Mouse (Mus musculus) left cerebral cortex, postnatal 36 days (tissue): ENCODE results near the gene Stpg2. TPM values are rescaled to one million over a fixed set of nuclear protein-coding genes. Genes with fewer than 3 reads are reported as not detected.
"Not testable (repeated sequence)": the region's sequence is repeated elsewhere in the genome, so short reads cannot be mapped to it uniquely, and the experiment has no call there.

ENCODE experiments used
- DNase-seq, 2 experiments: peaks; one replicate each; pipeline ENCODE4 v3.0.0; 2021 to 2022; ENCODE audit warnings: low spot score in 2 of 2, mixed read lengths in 1 of 2
- intact Hi-C: fragments of 180-260 bp; cut with DNase I; formaldehyde crosslinking; loops from one replicate; pipeline ENCODE4 v1.15.1; 2025
- total RNA-seq, 2 experiments: library from RNA; stranded (reverse); gene quantifications; 2 replicates each; pipeline ENCODE4 v1.2.3; 2021

The Stpg2 gene
- total RNA-seq, 2 experiments from 2014 or later = 0.25 TPM; not detected in 1

DNA sequence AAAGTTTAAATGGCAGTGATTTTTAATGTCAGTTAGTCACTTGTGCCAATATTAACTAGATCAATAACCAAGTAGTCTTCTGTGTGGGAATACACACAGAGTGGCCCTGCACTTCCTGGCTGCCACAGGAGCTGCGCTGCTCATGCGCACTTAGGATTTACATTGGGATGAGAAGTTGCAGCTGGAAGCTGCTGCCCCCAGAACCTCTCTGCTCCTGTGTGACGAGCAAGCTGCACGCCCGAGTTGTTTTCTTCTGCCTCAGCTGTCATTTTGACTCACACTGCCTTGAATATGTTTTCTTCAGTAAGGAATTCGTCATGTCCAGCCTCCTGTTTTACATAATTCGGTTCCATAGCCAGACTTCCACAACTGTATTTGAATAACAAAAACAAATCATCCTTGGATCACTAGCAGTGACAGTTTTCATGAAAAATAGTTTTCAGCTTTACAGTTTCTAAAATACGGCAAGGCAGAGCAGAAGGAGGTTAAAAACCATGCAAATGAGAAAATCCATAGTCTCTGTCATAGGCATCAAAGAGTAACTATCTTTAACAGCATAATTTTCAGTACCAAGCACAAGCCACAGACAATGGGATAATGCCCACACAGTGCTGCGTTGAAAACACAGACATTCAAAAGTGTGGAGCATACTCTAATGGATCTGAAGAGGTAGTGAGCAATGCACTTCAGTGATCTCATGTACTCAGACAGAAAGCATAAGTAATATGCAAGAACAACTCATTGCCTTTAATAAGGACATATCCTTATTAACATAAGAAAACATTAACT lies 191.8 kb downstream of the Stpg2 start:
- peak in 1 of 2 experiments; percentile 11 for DNase-seq
- intact Hi-C loops = no loop called here

DNA sequence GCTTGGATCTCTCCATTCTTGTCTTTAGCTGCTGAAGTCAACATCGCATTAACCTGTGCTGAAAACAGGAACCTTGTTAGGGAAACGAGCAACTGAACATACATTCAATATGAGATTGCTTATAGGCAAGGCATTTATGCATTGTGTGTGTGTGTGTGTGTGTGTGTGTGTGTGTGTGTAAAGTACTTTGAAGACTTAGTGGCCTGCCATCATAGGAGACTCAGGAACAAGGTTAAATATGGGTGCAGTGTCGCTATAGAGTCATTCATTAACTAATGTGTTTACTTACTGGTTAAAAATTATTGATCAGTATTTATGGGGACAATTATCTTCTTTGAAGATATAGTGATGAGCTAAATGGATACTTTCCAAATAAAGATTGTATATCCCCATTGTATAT lies 199.2 kb downstream of the Stpg2 start:
- no peak for DNase-seq
- intact Hi-C loops = no loop called here

DNA sequence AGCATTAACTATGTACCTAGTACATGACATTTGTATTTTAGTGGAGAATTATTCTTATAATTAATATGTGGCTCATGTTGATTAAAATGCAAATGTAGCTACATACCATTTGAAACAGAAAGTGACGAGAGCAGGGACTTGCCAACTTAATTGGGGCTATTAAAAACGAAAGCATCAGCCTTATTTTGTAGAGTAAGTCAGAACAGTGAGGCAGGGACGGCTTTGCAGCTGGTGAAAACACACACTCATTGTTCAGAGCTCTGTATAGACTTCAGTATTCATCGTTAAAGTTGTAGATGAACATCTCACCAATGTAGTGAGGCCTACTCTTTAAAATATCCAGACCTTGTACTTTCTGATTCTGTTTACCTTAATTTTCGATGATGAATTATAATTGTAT lies 213.6 kb downstream of the Stpg2 start:
- intact Hi-C loops = no loop called here
- DNase-seq = no peak

DNA sequence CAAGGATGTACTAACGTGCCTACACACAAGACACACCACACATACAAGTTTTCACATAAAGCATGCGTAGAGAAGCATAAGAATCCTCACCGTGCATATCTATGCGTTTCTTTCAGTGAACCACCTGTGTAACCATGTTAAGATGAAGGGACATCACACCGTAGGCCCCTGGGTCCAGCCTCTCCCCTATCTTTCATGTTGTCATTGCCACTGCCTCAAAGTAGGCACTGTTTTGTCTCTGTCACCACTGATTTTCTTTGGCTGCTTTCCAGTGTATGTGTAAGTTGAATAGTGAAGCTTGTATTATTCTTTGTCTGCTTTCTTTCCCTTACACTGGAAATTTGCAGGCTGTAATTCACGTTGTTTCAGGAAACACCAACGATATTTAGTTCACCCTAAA lies 236.7 kb downstream of the Stpg2 start:
- intact Hi-C loops = no loop called here
- no peak for DNase-seq

DNA sequence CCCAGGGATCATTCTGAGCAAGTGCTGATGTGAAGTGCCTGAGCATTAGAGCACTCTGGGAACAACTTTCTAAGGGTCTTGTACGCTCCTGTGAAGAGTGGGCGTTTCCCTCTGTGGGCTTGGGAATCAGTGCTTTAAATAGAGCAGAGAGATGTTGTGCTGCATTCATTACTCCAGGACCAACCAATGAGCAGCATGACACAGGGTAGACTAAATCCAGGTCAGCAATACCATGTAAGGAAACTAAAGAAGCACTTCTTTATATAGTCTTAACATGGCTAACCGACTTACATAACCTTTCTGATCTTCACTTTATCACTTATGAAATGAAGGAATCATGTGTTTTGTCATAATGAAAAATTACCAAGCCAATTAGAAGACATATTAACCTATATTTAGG lies 290.4 kb downstream of the Stpg2 start:
- no peak for DNase-seq
- intact Hi-C loops = no loop called here

DNA sequence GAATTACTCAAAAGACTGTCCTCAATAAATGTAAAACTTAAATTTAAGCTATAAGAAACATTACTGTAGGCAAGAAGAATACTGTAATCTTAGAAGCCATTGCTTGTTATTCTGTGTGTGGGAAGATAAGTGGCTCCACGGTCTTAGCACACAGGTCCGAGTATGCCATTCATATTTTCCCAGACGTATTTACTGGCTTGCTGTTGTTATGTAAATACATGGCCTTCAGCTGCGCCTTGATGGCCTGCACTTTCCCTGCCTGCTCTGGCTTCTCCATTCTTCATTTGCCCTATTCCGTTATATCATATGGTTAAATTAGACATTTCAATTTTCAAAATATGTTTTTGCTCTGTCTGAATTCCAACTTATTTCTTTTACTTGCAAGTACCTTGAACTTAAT lies 296.7 kb downstream of the Stpg2 start:
- intact Hi-C loops = no loop called here
- no peak for DNase-seq

DNA sequence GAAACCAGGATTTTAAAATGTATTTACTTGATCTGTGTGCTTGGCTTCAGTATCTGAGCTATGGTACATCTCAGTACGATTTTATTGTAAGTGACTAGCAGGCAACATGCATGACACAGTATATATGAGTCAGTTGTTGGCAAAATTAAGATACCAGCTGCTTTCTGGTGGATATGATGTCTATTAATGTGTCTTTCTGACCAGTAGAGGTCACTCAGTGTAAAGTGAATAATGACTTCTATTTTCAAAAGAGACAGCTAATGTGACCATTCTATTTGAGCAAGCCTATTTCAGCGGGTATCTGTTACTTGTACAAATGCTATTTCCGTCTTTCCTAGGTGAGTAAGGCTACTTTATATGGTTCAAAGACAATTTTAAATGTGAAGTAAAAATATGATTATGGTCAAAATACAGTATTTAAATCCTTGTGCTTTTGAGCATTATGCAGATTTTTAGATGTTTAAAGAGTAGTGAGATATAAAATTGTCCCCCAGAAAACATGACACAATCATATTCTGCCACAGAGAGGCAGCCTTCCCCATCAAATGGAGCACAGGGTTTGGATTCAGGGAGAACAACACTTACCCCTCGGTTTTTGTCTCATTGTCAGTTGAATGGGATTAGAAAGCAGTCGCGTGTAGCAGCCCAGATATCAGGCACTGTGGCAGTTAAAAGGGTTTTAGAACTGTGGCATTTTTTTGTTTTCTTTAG lies 303.9 kb downstream of the Stpg2 start:
- peak in 1 of 2 experiments; percentile 5 for DNase-seq
- intact Hi-C loops = no loop called here

DNA sequence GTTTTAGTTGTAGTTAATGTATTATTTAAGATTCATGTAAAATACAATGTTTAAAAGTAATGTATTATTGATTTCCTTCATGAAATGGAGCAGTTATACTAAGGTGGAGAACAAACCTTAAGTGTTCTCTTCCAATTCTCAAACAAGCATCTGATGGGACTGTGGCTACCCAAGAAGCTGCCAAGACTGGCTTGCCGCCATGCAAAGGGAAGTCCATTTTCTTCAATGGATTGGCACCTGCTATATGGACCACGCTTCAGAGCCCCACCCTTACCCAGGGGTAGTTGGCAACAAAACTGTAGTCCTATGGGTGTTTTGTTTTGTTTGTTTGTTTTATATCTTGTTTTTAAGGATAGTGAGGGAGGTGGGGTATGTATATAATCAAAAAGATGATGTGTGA lies 373.0 kb downstream of the Stpg2 start:
- intact Hi-C loops = no loop called here
- DNase-seq = no peak

DNA sequence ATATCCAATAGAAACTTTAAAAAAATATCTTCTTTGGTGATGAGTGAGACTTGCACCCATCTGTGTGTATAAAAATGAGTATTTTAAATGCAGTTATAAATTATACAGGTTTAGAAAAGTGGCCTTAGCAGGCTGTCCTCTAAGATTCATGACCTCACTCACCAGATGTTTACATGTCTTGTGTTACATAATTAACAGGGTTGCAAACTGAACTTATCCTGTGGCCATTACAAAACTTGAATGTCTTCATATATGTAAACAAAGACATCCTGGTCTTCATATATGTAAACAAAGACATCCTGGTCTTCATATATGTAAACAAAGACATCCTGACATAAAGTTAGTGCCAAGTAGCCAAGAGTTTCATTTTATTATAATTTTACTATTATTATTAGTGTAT lies 375.8 kb downstream of the Stpg2 start:
- no peak for DNase-seq
- intact Hi-C loops = no loop called here

DNA sequence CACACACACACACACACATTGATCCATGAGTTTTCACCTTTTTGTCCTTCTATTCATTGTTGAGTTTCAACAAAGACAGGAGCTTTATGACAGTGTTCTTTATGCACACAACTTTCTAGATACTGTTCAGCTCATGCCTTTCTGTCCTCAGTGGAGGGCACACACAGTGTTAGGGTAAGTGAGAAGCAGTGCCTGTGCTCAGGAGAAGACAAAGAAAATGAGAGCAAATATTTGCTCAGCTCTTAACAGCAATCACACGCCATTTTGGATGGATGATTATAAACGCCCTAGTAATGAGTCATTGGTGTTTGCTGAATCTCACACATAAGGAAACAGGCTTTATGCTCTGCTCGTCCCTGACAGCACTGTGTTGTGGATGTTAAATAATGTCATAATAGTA lies 394.0 kb downstream of the Stpg2 start:
- no peak for DNase-seq
- intact Hi-C loops = no loop called here

DNA sequence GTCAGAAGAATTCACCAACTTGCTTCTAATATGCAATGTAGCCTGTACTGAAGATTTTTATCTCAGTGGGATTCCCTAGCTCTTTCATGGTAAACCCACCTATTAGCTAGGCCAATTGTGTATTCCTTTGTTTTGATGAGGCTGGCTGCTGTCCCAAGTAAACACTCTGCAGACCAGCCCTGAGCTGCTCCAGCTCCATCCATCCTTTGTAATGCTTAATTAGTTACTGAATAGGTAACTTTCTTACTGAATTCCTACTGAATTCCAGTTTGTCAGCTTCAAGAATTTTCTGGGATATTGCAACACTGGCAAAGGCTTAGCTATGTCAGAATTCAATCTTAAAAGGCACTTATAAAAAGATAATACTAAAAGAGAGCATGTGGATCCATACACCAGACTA lies 402.8 kb downstream of the Stpg2 start:
- intact Hi-C loops, DNase-seq: not testable (repeated sequence)

DNA sequence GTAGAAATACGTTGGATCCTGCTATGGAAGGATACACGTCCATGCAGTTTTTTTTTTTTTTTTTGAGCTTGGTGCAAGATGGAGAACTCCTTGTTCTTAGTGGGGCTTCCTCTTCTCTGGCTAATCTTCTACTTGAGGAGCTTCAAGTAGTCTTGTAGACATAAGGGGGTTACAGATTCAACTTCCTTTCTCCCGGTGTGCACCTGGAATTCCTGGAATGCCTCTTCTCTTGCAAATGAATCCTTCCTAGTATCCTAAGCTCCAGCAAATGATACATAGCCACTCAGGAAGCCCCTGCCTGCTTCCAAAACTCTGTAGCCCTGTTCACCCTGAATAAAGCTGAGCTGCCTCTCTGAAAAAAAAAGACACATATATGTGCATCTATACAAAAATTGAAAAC lies 409.1 kb downstream of the Stpg2 start:
- DNase-seq = no peak
- intact Hi-C loops = no loop called here

DNA sequence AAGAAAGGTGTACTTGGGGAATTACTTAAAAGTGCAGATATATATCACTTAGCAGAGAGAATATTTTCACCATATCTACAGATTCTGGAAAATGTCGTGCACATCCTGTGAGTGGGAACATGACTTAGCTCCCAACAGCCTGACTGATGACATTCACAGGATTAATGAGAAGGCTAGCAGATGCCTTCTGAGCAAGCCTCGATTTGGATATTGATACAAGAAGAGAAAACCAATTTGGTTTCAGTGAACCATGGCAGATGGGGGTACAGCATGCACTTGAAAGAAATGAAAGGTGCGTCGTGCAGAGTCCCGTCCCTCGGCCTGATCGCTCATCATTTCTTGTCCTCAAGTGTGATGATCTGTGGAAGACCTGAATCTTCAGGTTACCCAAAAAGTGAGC lies 410.3 kb downstream of the Stpg2 start:
- no peak for DNase-seq

DNA sequence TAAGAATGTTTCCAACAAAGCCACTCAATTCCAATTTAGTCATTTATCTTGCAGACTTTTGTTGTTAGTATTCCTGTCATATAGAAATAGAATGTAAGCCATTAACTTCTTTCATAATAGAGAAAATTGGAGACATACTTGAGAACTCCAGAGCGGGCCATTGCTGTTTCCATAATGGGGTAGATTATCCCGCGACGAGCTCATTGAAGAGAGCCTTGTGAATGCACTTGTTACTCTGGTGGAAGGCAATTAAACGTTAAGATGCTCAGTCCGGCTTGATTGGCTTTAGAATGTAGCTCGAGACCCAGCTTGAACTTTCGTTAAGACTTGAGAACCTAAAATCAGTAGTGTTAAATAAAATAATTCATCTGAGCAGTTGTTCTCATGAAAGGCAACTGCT lies 432.4 kb downstream of the Stpg2 start:
- intact Hi-C loops = no loop called here
- no peak for DNase-seq

More for the DNA sequence above, 410.3 kb downstream of the Stpg2 start:
- intact Hi-C loops = no loop called here

DNA sequence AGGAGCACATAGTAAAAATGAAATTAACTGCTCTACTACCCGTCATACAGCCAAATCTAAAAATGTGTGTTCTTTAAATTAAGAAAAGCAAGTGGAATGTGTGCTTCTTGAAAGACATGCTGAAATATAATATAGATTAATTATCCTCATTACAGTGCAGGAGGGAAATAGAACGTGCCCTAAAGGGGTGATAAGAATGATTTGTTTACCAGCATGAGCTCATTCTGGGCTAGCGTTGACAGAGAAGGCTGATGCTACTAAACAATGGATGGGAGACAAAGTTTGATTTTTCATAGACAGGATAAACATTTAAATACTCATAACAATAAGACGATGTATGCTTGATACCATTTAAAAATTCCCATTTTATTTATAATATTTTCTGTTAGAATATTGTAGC lies 446.0 kb downstream of the Stpg2 start:
- intact Hi-C loops = no loop called here
- no peak for DNase-seq

DNA sequence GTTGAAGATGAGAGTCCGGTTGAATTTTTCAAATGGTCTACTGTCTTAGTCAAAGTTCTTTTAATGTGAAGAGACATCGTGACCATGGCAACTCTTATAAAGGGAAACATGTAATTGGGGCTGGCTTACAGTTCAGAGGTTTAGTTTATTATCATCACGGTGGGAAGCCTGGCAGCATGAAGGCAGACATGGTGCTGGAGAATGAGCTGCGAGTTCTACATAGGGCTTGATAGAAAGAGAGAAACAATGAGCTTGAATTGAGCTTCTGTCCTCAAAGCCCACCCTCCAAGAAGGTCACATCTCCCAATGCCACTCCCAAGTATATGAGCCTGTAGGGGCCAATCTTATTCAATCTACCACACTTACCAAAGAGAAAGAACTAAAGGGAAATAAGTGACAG lies 453.9 kb downstream of the Stpg2 start:
- intact Hi-C loops = no loop called here

DNA sequence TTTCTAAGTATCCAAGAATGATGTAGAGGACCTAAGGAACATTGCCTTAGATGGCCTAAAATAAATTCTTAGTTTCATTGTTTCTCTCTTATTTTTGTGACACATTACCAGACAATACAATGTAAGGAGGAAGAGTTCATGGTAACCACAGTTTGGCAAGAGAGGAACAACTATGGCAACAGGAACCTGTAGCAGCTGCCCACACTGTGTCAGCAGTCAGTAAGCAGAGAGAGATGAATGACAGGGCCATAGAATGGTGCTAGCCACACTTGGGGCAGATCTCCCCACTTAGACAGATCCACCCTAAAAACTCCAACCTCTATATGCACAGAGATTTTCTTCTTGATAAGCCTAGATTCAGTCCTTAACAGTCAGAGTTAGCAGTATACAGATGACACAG lies 456.7 kb downstream of the Stpg2 start:
- no peak for DNase-seq
- intact Hi-C loops = no loop called here

More for the DNA sequence above, 453.9 kb downstream of the Stpg2 start:
- DNase-seq = no peak

DNA sequence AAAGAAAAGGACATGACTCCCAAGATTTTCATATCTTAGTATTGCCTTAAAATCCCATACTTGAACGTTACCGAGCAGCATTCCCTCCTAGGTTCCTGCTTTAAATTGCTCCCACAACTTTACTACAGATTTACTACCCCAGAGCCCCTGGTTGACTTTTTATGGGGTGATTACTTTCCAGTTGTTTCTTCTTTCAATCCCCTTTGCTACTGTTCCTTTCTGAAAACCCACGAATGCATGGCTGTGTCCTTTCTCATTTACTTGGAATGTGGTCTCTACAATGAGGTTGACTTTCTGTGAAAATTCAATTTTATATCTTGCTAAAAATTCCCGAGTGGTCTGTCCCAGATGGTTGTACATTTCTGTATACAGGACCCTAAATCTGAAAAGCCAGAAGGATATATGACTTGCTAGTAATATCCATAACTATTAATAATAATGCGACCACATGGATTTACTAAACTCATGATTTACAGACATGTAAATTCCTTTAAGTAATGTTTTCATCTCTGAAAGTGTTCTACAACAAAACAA lies 458.3 kb downstream of the Stpg2 start:
- no peak for DNase-seq
- intact Hi-C loops = no loop called here

DNA sequence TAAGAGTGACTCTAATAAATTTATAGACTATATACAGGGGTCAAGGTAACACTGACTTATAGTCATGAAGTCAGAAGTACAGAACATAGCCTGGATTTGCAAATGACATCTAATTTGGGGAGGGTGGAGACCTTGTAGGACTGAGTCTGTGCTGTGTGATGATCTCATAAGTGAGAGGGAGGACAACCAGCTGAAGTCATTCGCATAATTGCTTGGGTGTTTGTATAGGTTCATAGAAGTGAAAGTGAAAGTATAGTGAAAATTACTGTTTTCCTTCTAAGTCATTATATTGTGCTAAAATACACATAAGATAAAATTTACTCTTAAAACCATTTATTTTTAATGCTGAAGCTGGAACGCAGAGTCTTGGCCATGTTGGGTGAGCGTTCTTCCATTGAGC lies 459.6 kb downstream of the Stpg2 start:
- intact Hi-C loops = no loop called here

DNA sequence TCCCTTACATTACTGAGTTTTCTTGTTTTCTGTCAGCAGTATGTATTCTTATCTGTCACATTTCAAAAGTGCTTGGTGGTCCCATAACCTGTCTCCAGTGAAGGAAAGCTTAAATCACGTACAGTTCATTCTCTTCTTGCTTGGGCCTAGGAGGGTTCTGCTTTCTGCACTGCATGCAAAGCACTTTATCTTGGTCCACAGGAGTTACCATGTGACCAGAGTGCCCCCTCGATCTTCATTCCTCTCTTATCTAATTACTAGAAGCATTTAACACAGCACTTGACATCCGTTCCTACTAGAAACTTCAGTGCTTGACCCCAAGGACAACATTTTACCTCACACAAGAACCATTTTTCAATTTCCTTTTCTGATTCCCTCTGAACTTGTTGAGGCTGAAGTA lies 470.7 kb downstream of the Stpg2 start:
- DNase-seq = no peak
- intact Hi-C loops = no loop called here

More for the DNA sequence above, 459.6 kb downstream of the Stpg2 start:
- DNase-seq = no peak

DNA sequence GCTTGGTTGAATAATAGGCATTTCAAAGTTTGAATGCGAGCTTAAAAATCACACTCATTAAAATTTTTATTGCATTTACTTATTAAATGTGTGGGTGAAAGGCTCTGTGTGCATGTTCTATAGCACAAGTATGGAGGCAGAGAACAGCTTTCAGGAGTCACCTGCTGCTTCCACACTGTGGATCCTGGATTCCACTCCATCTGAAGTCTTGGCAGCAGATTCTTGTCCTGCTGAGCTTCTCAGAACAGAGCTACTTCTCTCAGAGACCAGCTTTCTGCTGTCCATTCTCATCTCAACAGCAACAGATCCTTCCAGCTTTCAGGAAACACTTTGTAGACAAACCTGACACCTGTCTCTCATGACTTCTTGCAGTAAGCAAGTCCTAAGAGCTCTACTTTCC lies 471.2 kb downstream of the Stpg2 start:
- intact Hi-C loops = no loop called here
- no peak for DNase-seq
